Mouse (Mus musculus) heart, postnatal 36 days (tissue): ENCODE data around the gene Tuba3b. TPM values are rescaled to one million over a fixed set of nuclear protein-coding genes. Genes with fewer than 3 reads are reported as not detected.

Experiments used
- DNase-seq, 2 experiments: peaks; one replicate each; pipeline ENCODE4 v3.0.0; 2021 to 2022
- intact Hi-C: fragments of 180-260 bp; cut with DNase I; formaldehyde crosslinking; loops from one replicate; pipeline ENCODE4 v1.15.1; 2025
- total RNA-seq, 2 experiments: library from RNA; stranded (reverse); gene quantifications; 2 replicates each; pipeline ENCODE4 v1.2.3; 2021

Gene Tuba3b
- total RNA-seq, 2 experiments from 2014 or later, result 0.38 TPM; not detected in 1

DNA sequence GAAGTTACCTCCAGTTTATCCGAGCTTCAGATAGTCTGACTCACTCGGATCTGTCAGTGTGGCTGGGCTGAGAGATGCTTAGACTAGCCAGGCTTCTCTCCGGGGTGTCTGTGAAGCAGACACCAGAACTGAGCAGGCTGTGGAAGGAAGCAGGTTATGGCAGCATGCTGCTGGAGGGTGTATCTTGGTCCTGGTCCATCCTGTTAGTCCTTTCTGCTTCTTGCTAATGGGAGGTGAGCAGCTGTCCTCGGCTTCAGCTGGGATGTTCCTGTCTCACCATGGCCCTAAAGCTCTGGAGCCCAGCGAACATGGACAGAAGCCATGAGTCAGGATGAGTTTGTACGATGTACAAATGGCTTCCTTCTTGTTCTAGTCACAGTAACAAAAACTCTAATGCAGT is 43.6 kb downstream of the Tuba3b start:
- DNase-seq, result no peak
- intact Hi-C loops, result loop anchor here (2.0 kb wide), 1 partner anchor 240 kb away; no protein-coding TSS in a partner anchor

- no peak for DNase-seq
- intact Hi-C loops, result no loop called here
Observed at GRCm38 (mm10) chr6:145660943-145661342, 45.4 kb downstream of the Tuba3b start.

DNA sequence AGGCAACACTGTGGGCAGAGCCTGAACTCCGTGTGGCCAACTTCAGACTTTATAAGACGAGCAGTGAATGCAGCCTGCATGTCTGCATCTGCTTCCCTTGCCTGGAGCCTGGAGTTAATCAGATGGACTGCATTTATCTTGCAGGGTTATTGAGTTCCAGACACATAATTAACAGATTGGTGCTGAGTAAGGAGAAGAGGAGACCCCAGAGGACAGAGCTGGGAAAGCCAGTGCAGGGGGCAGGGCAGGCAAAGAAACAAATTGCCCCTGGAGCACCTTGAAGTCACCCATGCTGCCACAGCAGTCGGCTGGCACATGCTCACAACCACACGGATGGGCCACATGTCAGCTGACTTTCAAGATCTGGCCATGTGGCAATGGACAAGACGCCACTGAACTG is 48.7 kb downstream of the Tuba3b start:
- no peak for DNase-seq
- intact Hi-C loops, result no loop called here

DNA sequence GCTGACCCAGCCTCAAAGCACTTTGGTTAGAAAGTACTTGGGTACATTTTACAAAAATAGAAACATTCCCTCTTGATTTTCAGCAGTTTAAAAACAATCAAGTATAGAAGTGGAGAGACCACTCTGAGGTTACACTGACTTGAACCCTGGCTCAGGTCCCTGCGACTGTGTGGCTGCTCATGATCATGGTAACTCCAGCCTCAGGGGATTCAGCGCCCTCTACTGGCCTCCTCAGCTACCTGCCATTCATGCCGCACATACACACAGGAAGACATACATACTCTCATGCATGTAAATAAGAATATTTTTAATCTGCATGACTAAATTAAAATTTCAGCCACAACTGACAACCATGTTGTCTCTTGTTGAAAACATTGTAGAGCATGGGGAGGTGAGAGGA is 50.2 kb downstream of the Tuba3b start:
- intact Hi-C loops, result no loop called here
- DNase-seq, result no peak

DNA sequence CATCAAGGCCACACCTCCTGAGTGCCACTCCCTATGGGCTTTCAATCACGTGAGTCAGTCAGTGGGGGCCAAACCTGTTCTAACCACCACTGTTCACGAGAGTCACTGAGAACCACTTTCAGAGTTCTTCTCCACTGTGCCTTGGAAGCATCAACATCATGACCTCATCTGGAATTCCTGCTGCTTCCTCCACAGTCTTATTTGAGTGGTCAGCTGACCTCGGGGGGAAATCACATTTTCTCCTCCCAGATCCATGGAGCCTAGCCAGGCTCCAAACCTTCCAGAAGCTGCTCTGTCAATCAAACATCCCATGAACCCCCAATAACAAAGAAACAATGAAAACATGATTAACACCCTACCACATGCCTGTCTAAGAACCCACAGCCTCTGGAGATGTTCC is 52.1 kb downstream of the Tuba3b start:
- no peak for DNase-seq
- intact Hi-C loops, result no loop called here

GRCm38 (mm10) chr6:145669596-145670071 is 54.1 kb downstream of the Tuba3b start:
- DNase-seq, result no peak
- intact Hi-C loops, result no loop called here

Other genes with a start within 250 kb of the Tuba3b start
- 1 to 10 TPM; 1.2 to 2.5 TPM for gene Lmntd1, start 1.4 kb upstream of the Tuba3b start, total RNA-seq
- 10 to 100 TPM; 48.9 to 51.9 TPM for gene Rassf8, start 131.0 kb downstream of the Tuba3b start, total RNA-seq
- 10 to 100 TPM; 18.9 to 28.6 TPM for gene Bhlhe41, start 249.8 kb downstream of the Tuba3b start, total RNA-seq